Mouse (Mus musculus) Muller cell, postnatal 12 days (primary cell): ENCODE data around the gene Actl11.

Source experiments
- DNase-seq: peaks from one replicate; pipeline ENCODE4 v3.0.0-alpha.2; 2015; ENCODE audit errors: inconsistent ontology term

Actl11 gene

GRCm38 (mm10) chr9:107923021-107923420 lies 5.2 kb upstream of the Actl11 start:
- DNase-seq = no peak

DNA sequence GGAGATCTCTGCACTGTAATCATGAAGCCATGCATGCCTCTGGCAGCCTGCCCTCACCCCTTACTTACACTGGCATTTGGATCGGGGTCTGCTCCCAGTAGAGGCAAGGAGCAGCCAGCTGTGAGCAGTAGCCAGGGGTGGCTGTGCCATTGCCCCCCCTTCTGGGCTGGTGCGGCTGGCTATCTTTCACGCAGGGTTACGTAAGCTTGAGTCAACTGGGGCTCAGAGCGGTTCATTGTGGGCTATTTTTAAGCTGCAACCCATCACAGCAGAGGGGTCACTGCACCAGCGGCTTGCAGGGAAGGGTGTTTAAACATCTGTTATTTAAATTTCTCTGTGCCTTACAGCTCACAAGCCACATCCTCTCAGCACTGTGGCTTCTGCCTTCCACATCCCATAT lies 4.3 kb upstream of the Actl11 start:
- no peak for DNase-seq

DNA sequence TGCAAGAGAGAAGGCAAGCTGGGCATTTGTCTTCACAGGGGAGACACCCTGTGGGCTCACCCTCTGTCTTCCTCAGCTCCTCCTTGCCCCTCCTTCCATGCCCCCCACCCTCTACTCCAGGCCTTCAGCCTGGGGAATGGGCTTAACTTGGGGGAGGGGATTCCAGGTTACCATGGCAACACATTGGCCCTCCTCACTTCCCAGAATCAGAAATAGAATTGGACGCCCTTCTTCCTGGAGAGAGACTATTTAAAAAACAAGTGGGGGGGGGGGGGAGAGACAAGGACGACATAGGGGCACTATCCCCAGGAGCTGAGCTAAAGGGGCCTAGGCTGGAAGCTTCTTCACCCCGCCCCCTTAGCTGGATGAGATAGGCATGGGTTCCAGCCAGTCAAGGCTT lies 3.0 kb upstream of the Actl11 start:
- no peak for DNase-seq

DNA sequence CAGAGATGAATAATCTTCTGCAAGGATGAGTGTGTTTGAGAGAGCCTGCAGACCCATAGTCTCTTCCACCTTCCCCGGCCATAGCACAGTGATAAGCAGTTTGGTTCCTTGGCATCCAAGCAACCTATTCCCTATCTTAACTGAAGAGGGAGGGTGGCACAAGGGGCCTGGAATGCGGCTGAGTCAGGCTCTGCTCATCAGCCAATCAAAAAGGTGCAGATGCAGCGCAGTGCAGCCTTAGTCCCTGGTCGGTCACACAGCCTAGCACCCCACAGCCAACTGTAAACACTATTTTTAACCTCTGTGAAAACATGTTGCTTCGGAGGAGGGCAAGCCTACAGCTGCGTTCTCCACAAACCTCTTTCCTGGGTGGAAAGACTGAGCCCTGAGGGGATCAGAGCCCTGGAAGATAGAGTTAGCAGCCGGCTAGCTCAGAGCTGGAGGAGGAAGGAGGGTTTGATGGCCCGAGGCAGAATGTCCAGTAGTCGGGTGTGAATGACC lies 1.3 kb upstream of the Actl11 start:
- no peak for DNase-seq

DNA sequence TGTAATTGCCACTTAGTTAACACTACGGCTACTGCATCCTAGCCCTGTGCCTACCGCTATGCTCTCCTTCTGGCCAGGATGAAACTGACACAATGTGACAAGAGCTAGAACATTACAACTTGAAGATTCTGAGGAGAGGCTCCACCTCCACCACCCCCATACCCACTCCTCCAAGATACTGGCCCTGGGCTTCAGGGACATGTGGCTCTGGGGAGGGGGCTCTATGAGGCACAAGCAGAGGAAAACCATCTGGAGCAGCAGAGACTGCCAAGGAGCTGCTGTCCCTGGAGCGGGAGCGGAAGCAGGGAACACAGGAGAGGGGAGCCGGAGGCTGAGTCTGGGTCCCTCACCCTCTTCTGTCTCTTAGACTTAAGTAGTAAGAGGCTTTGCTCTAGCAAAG lies 520 bp upstream of the Actl11 start:
- no peak for DNase-seq

- DNase-seq = no peak
These were observed 4.0 kb downstream of the Actl11 start for GRCm38 (mm10) chr9:107932221-107932620.

GRCm38 (mm10) chr9:107934146-107934545 lies 5.9 kb downstream of the Actl11 start:
- DNase-seq = no peak

- DNase-seq = no peak
These were observed 7.1 kb downstream of the Actl11 start, which contains the start of gene Camkv for GRCm38 (mm10) chr9:107935374-107935773. Camkv (plus strand) TSS chr9:107935674.

DNA sequence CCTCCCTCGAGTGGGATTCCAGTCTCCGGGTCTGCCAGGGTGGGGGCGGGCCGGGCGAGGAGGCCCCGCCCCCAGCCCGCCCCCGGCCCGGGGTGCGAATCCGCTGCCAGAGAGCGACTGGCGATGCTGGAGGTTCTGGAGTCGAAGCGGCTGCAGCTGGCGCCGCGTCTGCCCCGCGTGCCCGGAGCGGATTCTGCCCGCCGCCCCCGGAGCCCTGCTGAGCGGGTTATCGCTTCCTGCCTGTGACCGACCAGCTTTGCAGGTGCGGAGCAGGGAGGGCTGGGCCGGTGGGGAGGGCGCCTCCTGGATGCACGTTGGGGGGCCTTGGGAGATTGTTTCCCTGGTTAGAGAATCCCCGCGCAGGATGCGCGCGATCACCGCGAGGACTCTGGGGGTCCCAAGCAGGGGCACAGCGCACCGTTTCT lies 7.5 kb downstream of the Actl11 start:
- DNase-seq = peak; percentile 55

DNA sequence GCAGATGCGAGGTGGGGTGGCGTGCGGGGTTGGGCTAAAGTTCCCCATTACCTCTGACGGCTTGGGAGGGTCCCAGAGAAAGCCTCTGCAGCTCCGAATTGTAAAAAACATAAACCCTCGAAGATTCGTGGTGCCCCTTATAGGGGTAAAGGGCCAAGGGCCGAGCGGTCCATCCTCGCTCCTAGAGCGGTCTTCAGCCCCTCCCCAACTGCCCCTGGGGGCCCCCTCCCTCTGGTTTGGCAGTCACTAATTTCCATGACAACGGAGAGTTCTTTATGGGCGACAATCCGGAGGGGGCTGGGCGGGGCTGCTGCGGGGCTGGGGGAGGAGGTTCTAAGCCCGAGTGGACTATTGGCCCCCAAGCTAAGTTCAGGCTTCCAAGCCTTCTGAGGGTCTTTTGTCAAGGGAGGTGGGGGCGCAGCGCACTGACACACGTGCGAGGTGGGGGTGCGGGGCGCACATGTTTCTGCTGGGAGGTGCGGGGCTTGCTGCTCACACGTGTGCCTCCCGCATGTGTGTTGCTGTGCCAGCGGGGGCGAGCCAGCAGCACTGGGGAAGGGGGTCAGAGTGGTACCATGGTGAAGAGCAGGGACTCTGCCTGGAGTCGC lies 8.1 kb downstream of the Actl11 start:
- DNase-seq = no peak

DNA sequence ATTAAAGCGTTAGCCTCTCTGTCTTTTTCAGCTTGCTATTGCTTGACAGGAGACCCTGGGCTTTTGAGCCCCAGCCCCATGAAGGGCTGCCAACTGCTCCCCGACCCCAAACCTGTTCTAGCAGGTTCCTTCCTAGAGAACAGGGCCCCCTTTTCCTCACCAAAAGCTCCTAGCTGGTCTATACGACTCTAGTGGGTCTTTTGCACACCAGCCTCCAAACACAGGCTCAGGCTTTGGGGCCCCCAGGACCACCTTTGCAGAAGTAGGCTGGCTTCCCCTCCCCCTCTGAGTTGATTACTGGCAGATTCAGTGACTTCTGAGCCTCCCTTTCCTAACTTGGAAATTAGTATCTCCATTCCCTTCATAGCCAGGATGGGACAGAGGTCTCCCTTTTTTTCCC lies 8.6 kb downstream of the Actl11 start:
- no peak for DNase-seq

GRCm38 (mm10) chr9:107947241-107948194 lies 19.2 kb downstream of the Actl11 start:
- DNase-seq = no peak

- no peak for DNase-seq
These were observed 21.1 kb downstream of the Actl11 start for GRCm38 (mm10) chr9:107949184-107949921.

- DNase-seq = no peak
These were observed 21.6 kb downstream of the Actl11 start, which contains the start of gene Traip for GRCm38 (mm10) chr9:107949922-107950235. Traip (plus strand) TSS chr9:107950136.

DNA sequence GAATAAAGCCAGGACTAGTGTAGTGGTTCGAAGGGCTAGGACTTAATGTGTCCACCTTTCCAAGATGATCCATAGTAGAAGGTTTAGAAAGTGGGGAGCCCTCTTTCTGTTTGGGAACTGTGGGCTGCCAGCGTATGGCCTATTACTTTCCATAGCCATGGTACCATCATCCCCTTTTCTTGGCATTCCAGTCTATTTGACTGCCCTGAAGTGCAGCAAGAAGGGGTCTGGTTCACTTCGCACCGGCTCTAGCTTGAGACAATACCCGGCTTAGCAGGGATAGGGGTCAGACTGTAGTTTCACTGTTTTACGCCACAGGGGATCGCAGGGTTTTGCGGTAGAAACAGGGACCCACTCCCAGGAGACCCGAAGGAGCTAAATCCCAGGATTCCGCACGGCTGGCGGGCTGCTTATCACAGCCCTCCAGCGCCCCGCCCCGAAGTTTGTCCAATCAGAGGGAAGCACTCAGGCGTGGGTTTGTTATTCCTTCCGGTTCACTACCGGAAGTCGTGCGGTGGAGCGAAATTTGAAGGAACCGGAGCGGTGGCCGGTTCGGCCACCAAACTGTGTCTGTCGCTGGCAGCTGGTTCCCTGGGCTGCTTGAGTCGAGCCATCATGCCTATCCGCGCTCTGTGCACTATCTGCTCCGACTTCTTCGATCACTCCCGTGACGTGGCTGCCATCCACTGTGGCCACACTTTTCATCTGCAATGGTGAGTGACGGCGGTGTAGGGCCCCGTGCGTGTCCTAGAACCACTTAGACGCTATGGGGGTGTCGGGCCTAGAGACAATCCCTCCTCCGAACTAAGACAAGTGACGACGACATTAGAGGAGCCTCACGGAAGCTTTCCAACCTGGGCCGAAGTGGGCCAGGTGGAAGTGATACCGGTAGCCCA lies 22.4 kb downstream of the Actl11 start:
- DNase-seq = peak; percentile 84

DNA sequence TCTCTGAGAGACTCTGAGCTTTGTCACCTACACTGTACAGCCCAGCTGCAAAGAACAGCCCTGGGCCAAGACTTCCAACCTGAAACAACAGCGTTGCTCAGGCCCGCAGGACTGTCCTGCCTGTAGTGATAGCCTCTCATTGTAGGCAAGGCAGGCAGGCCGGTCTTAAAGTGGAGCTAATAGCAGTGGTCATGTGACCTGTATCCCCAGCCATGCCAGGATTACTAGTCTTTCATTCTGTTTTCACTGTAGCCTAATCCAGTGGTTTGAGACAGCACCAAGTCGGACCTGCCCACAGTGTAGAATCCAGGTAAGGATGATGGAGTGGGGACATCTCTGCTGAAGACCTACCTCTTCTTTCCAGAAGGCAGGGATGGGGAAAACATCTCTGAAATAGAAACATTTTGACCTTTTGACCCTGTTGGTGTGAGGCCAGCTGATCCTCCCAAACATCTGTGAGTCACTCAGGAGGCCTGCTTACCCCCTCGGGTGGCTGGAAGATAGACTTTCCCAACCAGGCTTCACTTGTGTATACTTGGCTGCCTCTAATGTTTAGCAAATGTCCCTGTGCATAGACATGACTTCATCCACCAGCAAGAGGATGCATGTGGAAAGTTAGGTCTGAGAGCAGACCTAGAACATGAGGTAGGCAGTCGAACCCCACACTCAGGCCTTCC lies 27.5 kb downstream of the Actl11 start:
- DNase-seq = no peak

DNA sequence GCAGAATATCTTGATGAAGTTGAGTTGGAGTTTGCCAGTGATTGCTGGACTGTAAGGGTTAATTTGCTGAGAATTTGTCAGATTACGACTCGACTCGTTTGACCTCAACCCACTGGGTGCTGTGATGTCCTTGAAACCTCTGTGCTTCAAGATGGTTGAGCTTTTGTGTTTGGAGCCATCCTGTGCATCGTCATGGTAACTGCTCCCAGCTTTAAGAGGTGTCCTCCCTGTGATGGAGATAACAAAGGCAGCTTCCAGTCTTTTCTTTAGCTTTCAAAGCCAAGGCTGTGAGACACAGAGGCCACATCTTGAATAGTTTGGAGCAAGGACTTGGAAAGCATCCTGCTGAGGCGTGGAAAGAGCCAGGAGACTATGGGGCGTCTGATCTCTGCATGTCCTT lies 28.9 kb downstream of the Actl11 start:
- no peak for DNase-seq

DNA sequence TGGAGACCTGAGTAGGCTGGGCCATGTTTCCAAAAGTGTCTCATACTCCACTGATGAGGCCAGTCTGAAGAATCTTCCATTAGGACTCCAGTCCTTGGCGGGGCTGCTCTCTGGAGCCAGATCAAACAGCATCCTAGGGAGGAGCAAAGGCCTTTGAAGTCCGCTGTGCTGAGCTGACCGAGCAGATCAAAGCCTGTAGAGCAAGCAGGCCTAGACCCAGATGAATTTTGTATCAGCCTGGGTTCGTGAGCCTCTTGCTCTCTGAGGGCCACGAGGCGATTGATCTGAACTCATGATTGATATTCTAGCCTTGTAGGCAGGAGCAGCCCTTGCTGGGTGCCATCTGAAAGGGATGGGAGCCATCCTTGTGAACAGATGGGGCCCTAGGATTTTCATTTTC lies 31.6 kb downstream of the Actl11 start:
- no peak for DNase-seq

DNA sequence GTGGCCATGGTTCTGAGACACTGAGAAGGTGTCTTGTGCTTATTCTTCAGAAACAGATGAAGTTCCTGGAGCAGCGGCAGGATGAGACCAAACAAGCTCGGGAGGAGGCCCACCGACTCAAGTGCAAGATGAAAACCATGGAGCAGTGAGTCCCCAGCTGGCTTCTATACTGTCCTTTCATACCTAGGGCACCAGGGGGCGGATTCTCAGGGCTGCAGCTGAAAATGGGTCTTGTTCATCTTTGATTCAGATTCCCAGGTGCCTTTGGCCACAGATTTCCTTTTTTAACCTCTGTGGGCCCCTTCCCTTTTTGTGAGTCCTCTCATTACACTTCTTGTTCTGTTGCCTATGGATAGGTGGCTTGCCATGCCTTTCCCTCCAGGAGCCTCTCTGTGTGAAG lies 32.7 kb downstream of the Actl11 start:
- no peak for DNase-seq

DNA sequence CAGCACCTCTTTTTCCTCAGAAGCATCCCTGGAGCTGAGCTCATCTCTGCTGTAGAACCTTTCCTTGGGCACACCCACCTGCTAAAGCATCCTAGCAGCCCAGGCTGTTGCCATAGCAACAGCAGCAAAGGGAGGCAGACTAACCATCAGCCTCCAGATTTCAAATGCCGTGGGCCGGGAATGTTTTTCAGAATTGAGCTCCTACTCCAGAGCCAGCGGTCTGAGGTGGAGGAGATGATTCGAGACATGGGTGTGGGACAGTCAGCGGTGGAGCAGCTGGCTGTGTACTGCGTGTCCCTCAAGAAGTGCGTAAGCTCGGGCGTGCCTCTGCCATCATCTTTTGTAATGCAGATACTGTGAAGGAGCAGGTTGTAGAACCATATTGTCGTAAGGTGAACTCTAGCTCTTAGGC lies 33.1 kb downstream of the Actl11 start:
- no peak for DNase-seq

DNA sequence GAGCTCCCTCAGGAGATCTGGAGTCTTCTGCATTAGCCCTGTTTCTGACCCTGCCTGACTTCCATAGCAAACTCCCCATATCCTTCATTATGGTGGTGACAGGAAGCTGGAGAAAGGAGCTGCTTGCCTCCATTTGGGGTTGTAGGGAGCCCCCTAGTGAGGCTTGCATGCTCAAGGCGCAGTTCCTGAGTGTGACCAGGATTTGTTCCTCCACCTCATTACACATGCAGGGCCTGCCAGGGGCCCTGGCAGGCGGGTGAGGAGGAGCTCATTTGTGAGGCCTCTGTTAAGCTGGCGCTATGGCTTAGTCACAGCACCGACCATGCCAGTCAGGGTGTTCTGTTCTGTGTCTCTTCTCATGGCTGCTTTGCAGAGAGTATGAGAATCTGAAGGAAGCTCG lies 33.6 kb downstream of the Actl11 start:
- peak; percentile 77 for DNase-seq
